Mouse (Mus musculus) heart, embryonic 10.5 days (tissue): ENCODE data around the gene Dnah11. TPM values are rescaled to one million over a fixed set of nuclear protein-coding genes. Genes with fewer than 3 reads are reported as not detected.
"Not testable (repeated sequence)": the region's sequence is repeated elsewhere in the genome, so short reads cannot be mapped to it uniquely, and the experiment has no call there.

Experiments used
- DNase-seq: peaks from one replicate; pipeline ENCODE4 v3.0.0-alpha.2; 2017; ENCODE audit warnings: low spot score
- H3K27ac ChIP-seq: fragments of 300-500 bp; sonication (generic); 2 replicates; pipeline ENCODE4 v1.5.1; 2016; ENCODE audit warnings: mild to moderate bottlenecking
- H3K27me3 ChIP-seq: fragments of 300-500 bp; sonication (generic); 2 replicates; pipeline ENCODE4 v1.6.1; 2016; ENCODE audit warnings: mild to moderate bottlenecking; ENCODE audit not compliant: poor library complexity, insufficient read depth, severe bottlenecking
- H3K36me3 ChIP-seq: fragments of 300-500 bp; sonication (generic); 2 replicates; pipeline ENCODE4 v1.6.1; 2016; ENCODE audit warnings: mild to moderate bottlenecking, moderate library complexity
- H3K4me1 ChIP-seq: fragments of 300-500 bp; sonication (generic); 2 replicates; pipeline ENCODE4 v1.6.1; 2016; ENCODE audit warnings: mild to moderate bottlenecking
- H3K4me3 ChIP-seq: fragments of 300-500 bp; sonication (generic); 2 replicates; pipeline ENCODE4 v1.5.1; 2016; ENCODE audit warnings: mild to moderate bottlenecking, moderate library complexity
- H3K9me3 ChIP-seq: fragments of 300-500 bp; sonication (generic); 2 replicates; pipeline ENCODE4 v1.6.1; 2016; ENCODE audit warnings: mild to moderate bottlenecking, moderate library complexity
- WGBS: fragments of 180-500 bp; shearing (Covaris S2); methylation state at CpG from one replicate; pipeline ENCODE4 v1.1.7; 2016; 5-methylcytosine and 5-hydroxymethylcytosine counted together
- polyA plus RNA-seq: library from polyadenylated mRNA; unstranded; fragments of >200 nt; fragmentation: Nextera tagmentation; extraction: Ambion mirVana; gene quantifications from 2 replicates; pipeline ENCODE4 v1.2.1, GENCODE M21; 2016

The Dnah11 gene
- polyA plus RNA-seq, 1 experiment from 2014 or later, result 0.08 TPM

- WGBS, result 78% methylated on average over 4 of the region's 4 CpGs
Observed at GRCm38 (mm10) chr12:117929768-117930167, 269.1 kb downstream of the Dnah11 start.

DNA sequence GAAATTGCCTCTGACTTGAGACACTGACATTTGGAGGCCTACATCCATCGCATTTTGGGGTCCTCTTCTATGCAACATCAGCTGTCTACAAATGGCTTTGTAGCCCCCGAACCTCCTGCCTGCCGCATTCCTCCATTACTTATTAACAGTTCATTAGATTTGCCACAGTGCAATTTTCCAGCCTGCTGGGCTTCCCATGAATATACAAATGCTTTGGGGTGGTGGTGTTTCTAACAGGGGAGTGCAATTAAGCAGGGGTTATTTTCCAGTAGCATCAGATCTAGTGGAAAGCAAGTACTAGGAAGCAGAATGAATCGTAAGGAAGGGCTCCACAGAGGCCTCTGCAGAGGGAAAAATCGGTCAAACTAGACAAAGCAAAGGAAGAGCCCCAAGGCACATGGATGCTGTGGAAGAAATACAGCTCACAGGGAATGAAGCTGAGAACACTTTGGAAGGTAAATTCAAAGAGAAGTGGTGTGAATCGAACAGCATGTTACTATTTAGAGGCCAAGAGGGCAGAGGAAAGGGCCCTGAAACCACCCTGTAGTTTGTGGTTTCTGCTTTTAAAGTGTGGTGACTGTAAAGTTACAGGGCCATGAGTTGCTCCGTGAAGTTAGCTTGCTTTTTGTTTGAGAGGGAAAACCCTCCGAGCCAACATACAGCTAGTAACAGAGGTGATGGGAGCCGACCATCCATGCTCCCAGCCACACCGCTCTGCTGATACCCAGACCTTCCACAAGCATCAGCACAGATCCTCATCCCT lies 282.8 kb downstream of the Dnah11 start:
- 59% methylated on average over 10 of the region's 10 CpGs for WGBS
- H3K27ac ChIP-seq, result no peak overlapping the region
- H3K27me3 ChIP-seq, result no peaks in the 10 kb centered on the region
- no peaks in the 10 kb centered on the region for H3K36me3 ChIP-seq
- H3K9me3 ChIP-seq, result no peaks in the 10 kb centered on the region
- H3K4me3 ChIP-seq, result no peak overlapping the region
- DNase-seq, result no peak
- H3K4me1 ChIP-seq, result no peaks in the 10 kb centered on the region

More at GRCm38 (mm10) chr12:117929768-117930167, 269.1 kb downstream of the Dnah11 start:
- Histone ChIP-seq H3K9me3 (no peaks in the 10 kb centered on the region), H3K27me3 (no peaks in the 10 kb centered on the region), H3K27ac (no peak overlapping the region), H3K36me3 (no peaks in the 10 kb centered on the region), H3K4me1 (no peaks in the 10 kb centered on the region), H3K4me3 (no peak overlapping the region)
- DNase-seq, result no peak

- no peak for DNase-seq
- H3K4me1 ChIP-seq, result no peaks in the 10 kb centered on the region
- WGBS, result 38% methylated on average over 10 of the region's 10 CpGs
- no peaks in the 10 kb centered on the region for H3K36me3 ChIP-seq
- no peaks in the 10 kb centered on the region for H3K9me3 ChIP-seq
- no peaks in the 10 kb centered on the region for H3K27me3 ChIP-seq
- no peak overlapping the region for H3K27ac ChIP-seq
- no peak overlapping the region for H3K4me3 ChIP-seq
Observed at GRCm38 (mm10) chr12:117914613-117915245, 284.1 kb downstream of the Dnah11 start.

GRCm38 (mm10) chr12:117911396-117911795 lies 287.4 kb downstream of the Dnah11 start:
- DNase-seq, result no peak
- Histone ChIP-seq H3K9me3 (no peaks in the 10 kb centered on the region), H3K4me1 (no peaks in the 10 kb centered on the region), H3K27ac (no peak overlapping the region), H3K4me3 (no peak overlapping the region), H3K36me3 (no peaks in the 10 kb centered on the region), H3K27me3 (no peaks in the 10 kb centered on the region)
- WGBS, result 70% methylated on average over 1 of the region's 1 CpGs

DNA sequence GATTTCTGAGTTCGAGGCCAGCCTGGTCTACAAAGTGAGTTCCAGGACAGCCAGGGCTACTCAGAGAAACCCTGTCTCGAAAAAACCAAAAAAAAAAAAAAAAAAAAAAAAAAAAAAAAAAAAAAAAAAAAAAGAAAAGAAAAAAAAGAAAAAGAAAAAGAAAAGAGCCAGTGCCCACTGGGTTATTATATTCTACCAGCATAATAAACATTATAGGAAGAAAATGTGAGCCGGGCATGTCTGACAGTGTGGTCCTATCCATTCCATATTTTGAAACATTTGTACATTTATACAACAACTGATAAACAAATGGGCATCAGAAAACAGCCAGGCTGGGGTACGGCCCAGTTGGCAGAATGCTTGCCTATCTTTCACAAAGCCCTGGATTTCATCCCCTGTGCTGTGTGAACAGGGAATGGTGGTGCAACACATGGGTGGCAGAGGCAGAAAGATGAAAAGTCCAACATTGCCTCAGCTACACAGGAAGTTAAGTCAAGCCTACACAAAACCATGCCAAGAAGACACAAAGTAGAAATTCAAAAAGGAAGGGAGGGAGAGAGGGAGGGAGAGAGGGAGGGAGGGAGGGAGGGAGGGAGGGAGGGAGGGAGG lies 293.5 kb downstream of the Dnah11 start:
- not testable (repeated sequence) for H3K4me3 ChIP-seq, DNase-seq, H3K27ac ChIP-seq, H3K36me3 ChIP-seq, H3K27me3 ChIP-seq, H3K9me3 ChIP-seq, H3K4me1 ChIP-seq
- WGBS, result 79% methylated on average over 4 of the region's 4 CpGs

GRCm38 (mm10) chr12:117903671-117904070 lies 295.2 kb downstream of the Dnah11 start:
- Histone ChIP-seq H3K4me3 (no peak overlapping the region), H3K9me3 (no peaks in the 10 kb centered on the region), H3K4me1 (no peaks in the 10 kb centered on the region), H3K27me3 (no peaks in the 10 kb centered on the region), H3K27ac (no peak overlapping the region), H3K36me3 (no peaks in the 10 kb centered on the region)
- no peak for DNase-seq
- WGBS, result 86% methylated on average over 8 of the region's 8 CpGs

DNA sequence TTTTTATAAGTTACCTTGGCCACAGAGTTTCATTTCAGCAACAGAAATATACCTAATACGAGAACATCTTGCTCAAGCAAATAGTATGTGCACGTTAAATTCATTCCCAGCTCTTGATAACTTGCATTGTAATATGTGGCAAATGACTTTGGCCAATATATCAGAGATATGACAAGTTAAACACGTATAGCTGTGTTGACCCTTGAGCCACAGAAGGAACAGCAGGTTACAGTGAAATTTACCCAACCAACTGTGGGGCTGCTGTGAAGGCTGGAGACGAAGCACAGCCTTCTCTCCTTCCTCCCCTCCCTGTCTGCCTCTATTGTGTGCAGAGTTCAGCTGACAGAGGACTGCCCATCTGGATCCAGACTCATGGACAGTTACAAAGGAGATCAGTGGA lies 297.5 kb downstream of the Dnah11 start:
- H3K27ac ChIP-seq, H3K4me1 ChIP-seq, H3K27me3 ChIP-seq, DNase-seq, H3K36me3 ChIP-seq, H3K9me3 ChIP-seq, H3K4me3 ChIP-seq: not testable (repeated sequence)
- 66% methylated on average over 2 of the region's 4 CpGs for WGBS

GRCm38 (mm10) chr12:117900798-117901197 lies 298.0 kb downstream of the Dnah11 start:
- not testable (repeated sequence) for H3K4me3 ChIP-seq, H3K27ac ChIP-seq, H3K36me3 ChIP-seq, DNase-seq, H3K27me3 ChIP-seq, H3K4me1 ChIP-seq, H3K9me3 ChIP-seq
- WGBS, result 62% methylated on average over 1 of the region's 4 CpGs

- 80% methylated on average over 3 of the region's 3 CpGs for WGBS
- Histone ChIP-seq H3K4me3 (no peak overlapping the region), H3K36me3 (no peaks in the 10 kb centered on the region), H3K27ac (no peak overlapping the region), H3K9me3 (no peaks in the 10 kb centered on the region), H3K4me1 (no peaks in the 10 kb centered on the region), H3K27me3 (no peaks in the 10 kb centered on the region)
- no peak for DNase-seq
Observed at GRCm38 (mm10) chr12:117887422-117887821, 311.4 kb downstream of the Dnah11 start.

DNA sequence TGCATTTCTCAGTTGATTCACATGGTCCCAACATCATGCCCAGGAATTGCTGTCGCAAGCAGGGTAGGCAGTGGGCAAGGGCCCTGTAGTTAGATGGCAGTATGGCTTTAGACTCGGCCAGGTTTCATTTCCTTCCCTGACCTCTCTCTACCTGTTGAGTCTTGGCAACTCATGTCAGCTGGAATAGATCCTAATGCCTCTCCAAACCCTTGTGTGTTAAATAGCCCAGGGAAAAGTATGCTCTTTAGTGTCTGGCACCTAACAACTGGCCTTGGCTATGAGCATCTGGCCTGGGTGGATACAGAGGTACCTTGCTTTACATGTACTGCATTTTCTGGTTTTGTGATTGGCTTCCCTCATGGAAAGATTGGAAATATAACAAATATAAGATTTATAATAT lies 314.2 kb downstream of the Dnah11 start:
- Histone ChIP-seq H3K27ac (no peak overlapping the region), H3K36me3 (peaks cover 11% of the 10 kb centered on the region; the same call in 1 of the 2 replicates), H3K9me3 (no peaks in the 10 kb centered on the region), H3K4me1 (no peaks in the 10 kb centered on the region), H3K4me3 (no peak overlapping the region), H3K27me3 (no peaks in the 10 kb centered on the region)
- 96% methylated on average over 2 of the region's 2 CpGs for WGBS
- DNase-seq, result no peak

GRCm38 (mm10) chr12:117878341-117878740 lies 320.5 kb downstream of the Dnah11 start:
- H3K4me3 ChIP-seq, result no peak overlapping the region
- no peak overlapping the region for H3K27ac ChIP-seq
- H3K9me3 ChIP-seq, result no peaks in the 10 kb centered on the region
- 92% methylated on average over 13 of the region's 13 CpGs for WGBS
- H3K4me1 ChIP-seq, result no peaks in the 10 kb centered on the region
- H3K27me3 ChIP-seq, result no peaks in the 10 kb centered on the region
- peaks cover 67% of the 10 kb centered on the region for H3K36me3 ChIP-seq
- DNase-seq, result no peak

- H3K27me3 ChIP-seq, result no peaks in the 10 kb centered on the region
- H3K27ac ChIP-seq, result no peak overlapping the region
- no peak overlapping the region for H3K4me3 ChIP-seq
- H3K4me1 ChIP-seq, result no peaks in the 10 kb centered on the region
- 81% methylated on average over 5 of the region's 5 CpGs for WGBS
- peaks cover 81% of the 10 kb centered on the region for H3K36me3 ChIP-seq
- no peak for DNase-seq
- no peaks in the 10 kb centered on the region for H3K9me3 ChIP-seq
Observed at GRCm38 (mm10) chr12:117872265-117872664, 326.6 kb downstream of the Dnah11 start.
